Mouse (Mus musculus) heart, postnatal 4 days (tissue): ENCODE measurements at regions not wholly inside any gene's neighbourhood (a gene's known extent, or its start where the extent isn't known, plus 50 kb on each side); places are given as distances from the start of the nearest gene placed in this dataset.
"Not testable (repeated sequence)": the region's sequence is repeated elsewhere in the genome, so short reads cannot be mapped to it uniquely, and the experiment has no call there.

Experiments used
- DNase-seq: peaks from one replicate; pipeline ENCODE4 v3.0.0; 2021

- no peak for DNase-seq
Observed at GRCm38 (mm10) chr15:26953818-26954385, 58.5 kb upstream of the Fbxl7 start.

GRCm38 (mm10) chr15:26958980-26959379, 63.6 kb upstream of the Fbxl7 start:
- DNase-seq = no peak

- DNase-seq = no peak
Observed at GRCm38 (mm10) chr15:26968392-26969025, 73.1 kb upstream of the Fbxl7 start.

- no peak for DNase-seq
Observed at GRCm38 (mm10) chr15:26970770-26971169, 75.4 kb upstream of the Fbxl7 start.

- no peak for DNase-seq
Observed at GRCm38 (mm10) chr15:26993054-26993453, 97.7 kb upstream of the Fbxl7 start.

- DNase-seq = no peak
Observed at GRCm38 (mm10) chr15:27009069-27009468, 113.7 kb upstream of the Fbxl7 start.

GRCm38 (mm10) chr15:27013906-27014658, 118.7 kb upstream of the Fbxl7 start:
- no peak for DNase-seq

- DNase-seq = no peak
Observed at GRCm38 (mm10) chr15:27014659-27014974, 119.2 kb upstream of the Fbxl7 start.

- no peak for DNase-seq
Observed at GRCm38 (mm10) chr15:27020471-27020870, 125.1 kb upstream of the Fbxl7 start.

GRCm38 (mm10) chr15:27033261-27033660, 137.9 kb upstream of the Fbxl7 start:
- no peak for DNase-seq

GRCm38 (mm10) chr15:27043788-27044187, 148.4 kb upstream of the Fbxl7 start:
- no peak for DNase-seq

- DNase-seq = no peak
Observed at GRCm38 (mm10) chr15:27050673-27051072, 155.3 kb upstream of the Fbxl7 start.

GRCm38 (mm10) chr15:27063456-27063855, 168.1 kb upstream of the Fbxl7 start:
- DNase-seq = no peak

GRCm38 (mm10) chr15:27063971-27064370, 168.6 kb upstream of the Fbxl7 start:
- no peak for DNase-seq

GRCm38 (mm10) chr15:27067691-27068090, 172.3 kb upstream of the Fbxl7 start:
- no peak for DNase-seq

- no peak for DNase-seq
Observed at GRCm38 (mm10) chr15:27077926-27078325, 182.5 kb upstream of the Fbxl7 start.

GRCm38 (mm10) chr15:27082826-27083225, 187.4 kb upstream of the Fbxl7 start:
- DNase-seq = no peak

- no peak for DNase-seq
Observed at GRCm38 (mm10) chr15:27083596-27083995, 188.2 kb upstream of the Fbxl7 start.

- no peak for DNase-seq
Observed at GRCm38 (mm10) chr15:27089155-27089554, 193.8 kb upstream of the Fbxl7 start.

- no peak for DNase-seq
Observed at GRCm38 (mm10) chr15:27094102-27094501, 198.7 kb upstream of the Fbxl7 start.

- DNase-seq = no peak
Observed at GRCm38 (mm10) chr15:27095231-27095630, 199.9 kb upstream of the Fbxl7 start.

- not testable (repeated sequence) for DNase-seq
Observed at GRCm38 (mm10) chr15:27101610-27102009, 206.2 kb upstream of the Fbxl7 start.

- no peak for DNase-seq
Observed at GRCm38 (mm10) chr15:27109130-27109529, 213.8 kb upstream of the Fbxl7 start.

- DNase-seq = no peak
Observed at GRCm38 (mm10) chr15:27129697-27130096, 234.3 kb upstream of the Fbxl7 start.
